Mouse (Mus musculus) heart, embryonic 15.5 days (tissue): Measurements from ENCODE around the gene St6galnac1. TPM values are rescaled to one million over a fixed set of nuclear protein-coding genes. Genes with fewer than 3 reads are reported as not detected.

Source experiments
- ATAC-seq: fragments of 200-750 bp; cut with Nextera tagmentation; replicated peaks from 2 replicates; pipeline ENCODE4 v1.8.0; 2017; ENCODE audit warnings: low read depth, moderate TSS enrichment; ENCODE audit not compliant: insufficient number of reproducible peaks, insufficient read depth, low FRiP score
- H3K27ac ChIP-seq: fragments of 300-500 bp; sonication (generic); 2 replicates; pipeline ENCODE4 v1.5.1; 2015; ENCODE audit warnings: mild to moderate bottlenecking, inconsistent platforms
- H3K27me3 ChIP-seq: fragments of 300-500 bp; sonication (generic); 2 replicates; pipeline ENCODE4 v1.6.1; 2015; ENCODE audit warnings: inconsistent platforms
- H3K36me3 ChIP-seq: fragments of 300-500 bp; sonication (generic); 2 replicates; pipeline ENCODE4 v1.6.1; 2015; ENCODE audit warnings: mild to moderate bottlenecking, inconsistent platforms
- H3K4me1 ChIP-seq: fragments of 300-500 bp; sonication (generic); replicated peaks from 2 replicates; pipeline ENCODE4 v1.6.1; 2015; ENCODE audit warnings: inconsistent platforms
- H3K4me2 ChIP-seq: fragments of 300-500 bp; sonication (generic); 2 replicates; pipeline ENCODE4 v1.6.1; 2015; ENCODE audit warnings: inconsistent platforms, mild to moderate bottlenecking, moderate library complexity
- H3K4me3 ChIP-seq: fragments of 300-500 bp; sonication (generic); 2 replicates; pipeline ENCODE4 v1.5.1; 2015; ENCODE audit warnings: mild to moderate bottlenecking, inconsistent platforms
- H3K9ac ChIP-seq: fragments of 300-500 bp; sonication (generic); 2 replicates; pipeline ENCODE4 v1.6.1; 2015; ENCODE audit warnings: mild to moderate bottlenecking, inconsistent platforms
- H3K9me3 ChIP-seq: fragments of 300-500 bp; sonication (generic); replicated peaks from 2 replicates; pipeline ENCODE4 v1.6.1; 2016; ENCODE audit warnings: inconsistent platforms
- WGBS: fragments of 180-500 bp; shearing (Covaris S2); methylation state at CpG from one replicate; pipeline ENCODE4 v1.1.7; 2015; ENCODE audit warnings: mixed read lengths; 5-methylcytosine and 5-hydroxymethylcytosine counted together
- polyA plus RNA-seq: library from polyadenylated mRNA; unstranded; fragments of >200 nt; fragmentation: Nextera tagmentation; extraction: Ambion mirVana; gene quantifications from 2 replicates; pipeline ENCODE4 v1.2.1, GENCODE M21; 2015

The St6galnac1 gene
- polyA plus RNA-seq, 1 experiment from 2014 or later = not detected

DNA sequence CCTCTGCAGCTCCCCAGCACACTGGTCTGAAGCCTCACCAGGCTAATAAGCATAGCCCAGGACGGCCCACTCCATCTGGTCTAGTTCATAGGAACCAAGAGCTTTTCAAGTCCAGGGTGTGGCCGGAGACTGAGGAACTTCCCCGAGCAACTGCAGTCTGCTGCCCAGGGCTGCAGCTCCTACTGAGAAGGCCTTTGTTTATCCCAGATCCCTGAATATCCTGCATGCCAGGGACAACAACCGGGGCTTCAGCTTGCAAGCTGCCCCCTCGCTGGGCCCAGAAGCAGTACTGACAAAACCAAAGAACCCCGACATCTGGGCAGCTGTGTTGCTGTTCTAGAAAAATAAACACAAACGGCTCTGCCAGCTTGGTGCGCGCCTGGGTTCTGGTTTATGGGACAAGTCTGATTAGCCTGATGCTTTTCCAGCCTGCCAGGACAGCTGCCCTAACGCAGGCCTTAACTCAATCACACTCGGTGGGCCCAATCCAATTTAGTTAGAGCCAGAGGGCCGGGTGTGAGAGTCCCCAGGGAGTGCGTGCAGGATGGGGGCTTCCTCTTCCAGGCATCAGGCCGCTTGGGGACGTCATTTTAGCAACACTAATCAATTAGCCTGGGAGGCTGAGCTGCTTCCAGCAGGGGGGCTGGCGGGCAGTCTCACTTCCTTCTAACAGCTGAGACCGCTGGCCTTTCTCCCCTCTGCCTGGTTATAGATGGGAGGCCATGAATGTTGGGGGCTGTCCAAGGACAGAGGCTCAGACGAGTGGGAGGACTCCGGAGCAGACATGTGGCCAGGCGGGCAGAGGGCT is 39.0 kb upstream of the St6galnac1 start:
- H3K9me3 ChIP-seq = no peaks in the 10 kb centered on the region
- H3K4me2 ChIP-seq = peak overlapping the region; percentile 21
- peak overlapping the region; percentile 86 for H3K27ac ChIP-seq
- no peaks in the 10 kb centered on the region for H3K36me3 ChIP-seq
- H3K4me1 ChIP-seq = peaks cover 64% of the 10 kb centered on the region
- WGBS = 30% methylated on average over 20 of the region's 20 CpGs
- peak; percentile 32; the same call in 1 of the 2 replicates for ATAC-seq
- H3K9ac ChIP-seq = no peak overlapping the region
- H3K27me3 ChIP-seq = no peaks in the 10 kb centered on the region
- H3K4me3 ChIP-seq = no peak overlapping the region

DNA sequence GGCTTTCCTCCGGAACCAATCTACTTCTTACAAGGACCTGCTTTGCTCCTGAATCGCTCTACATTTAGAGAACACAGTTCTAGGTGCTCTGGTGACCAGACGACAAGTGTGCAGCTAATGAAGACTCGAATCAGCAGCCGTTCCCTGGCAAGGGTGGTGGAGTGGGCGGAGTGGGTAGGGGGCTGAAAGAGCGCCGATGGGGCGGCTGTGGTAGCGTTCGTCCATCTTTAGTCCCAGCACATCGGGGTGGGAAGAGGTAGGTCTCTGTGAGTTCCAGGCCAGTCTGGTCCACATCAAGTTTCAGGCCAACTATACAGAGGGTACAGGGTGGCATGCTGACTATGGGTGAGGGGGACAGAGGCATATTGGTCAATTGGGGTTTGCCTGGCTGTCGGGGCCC is 38.3 kb upstream of the St6galnac1 start:
- Histone ChIP-seq H3K4me3 (no peak overlapping the region), H3K27me3 (no peaks in the 10 kb centered on the region), H3K36me3 (no peaks in the 10 kb centered on the region), H3K9me3 (no peaks in the 10 kb centered on the region), H3K4me2 (no peak overlapping the region), H3K4me1 (peaks cover 57% of the 10 kb centered on the region), H3K27ac (peak overlapping the region; percentile 86), H3K9ac (no peak overlapping the region)
- no peak for ATAC-seq
- 78% methylated on average over 13 of the region's 13 CpGs for WGBS

DNA sequence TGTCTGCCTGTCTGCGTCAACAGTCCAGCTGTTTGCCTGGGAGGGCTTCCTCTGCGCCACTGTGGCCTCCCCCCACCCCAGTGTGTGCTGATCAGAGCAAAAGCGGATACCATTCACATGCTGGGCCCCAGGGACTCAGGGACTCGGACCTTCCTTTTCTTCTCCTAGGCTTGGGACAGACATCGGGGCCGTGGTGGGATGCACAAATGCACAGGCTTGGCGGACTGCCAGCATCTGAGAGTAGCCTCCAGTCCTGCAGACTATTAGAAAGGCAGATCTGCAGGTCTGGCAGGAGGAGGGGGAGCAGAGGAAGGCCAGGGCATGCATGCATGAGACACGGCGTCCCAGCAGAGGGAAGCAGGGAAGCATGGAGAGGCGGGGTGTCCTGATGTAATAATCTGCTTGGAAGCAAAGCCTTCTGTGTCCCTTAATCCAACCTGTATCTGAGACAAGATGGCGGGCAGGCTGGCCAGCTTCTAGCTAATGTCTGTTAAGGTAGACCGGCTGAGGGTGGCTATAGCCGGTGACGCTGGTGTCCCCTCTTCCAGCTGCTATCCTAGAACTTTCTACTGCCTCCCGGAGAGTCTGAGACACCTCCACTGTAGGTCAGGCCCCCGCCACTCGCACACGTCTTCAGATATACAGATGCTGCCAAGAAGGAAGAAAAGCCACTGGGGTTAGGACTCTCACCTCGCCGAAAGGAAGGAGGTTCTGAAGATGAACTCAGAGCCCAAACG is 37.7 kb upstream of the St6galnac1 start:
- no peaks in the 10 kb centered on the region for H3K27me3 ChIP-seq
- 48% methylated on average over 21 of the region's 21 CpGs for WGBS
- no peaks in the 10 kb centered on the region for H3K36me3 ChIP-seq
- no peak overlapping the region for H3K9ac ChIP-seq
- 0 out of 2 replicates have a peak, but pooled peaks have one; percentile 4 for ATAC-seq
- peak overlapping the region; percentile 86 for H3K27ac ChIP-seq
- H3K4me3 ChIP-seq = no peak overlapping the region
- H3K9me3 ChIP-seq = no peaks in the 10 kb centered on the region
- H3K4me1 ChIP-seq = peaks cover 57% of the 10 kb centered on the region
- no peak overlapping the region for H3K4me2 ChIP-seq

DNA sequence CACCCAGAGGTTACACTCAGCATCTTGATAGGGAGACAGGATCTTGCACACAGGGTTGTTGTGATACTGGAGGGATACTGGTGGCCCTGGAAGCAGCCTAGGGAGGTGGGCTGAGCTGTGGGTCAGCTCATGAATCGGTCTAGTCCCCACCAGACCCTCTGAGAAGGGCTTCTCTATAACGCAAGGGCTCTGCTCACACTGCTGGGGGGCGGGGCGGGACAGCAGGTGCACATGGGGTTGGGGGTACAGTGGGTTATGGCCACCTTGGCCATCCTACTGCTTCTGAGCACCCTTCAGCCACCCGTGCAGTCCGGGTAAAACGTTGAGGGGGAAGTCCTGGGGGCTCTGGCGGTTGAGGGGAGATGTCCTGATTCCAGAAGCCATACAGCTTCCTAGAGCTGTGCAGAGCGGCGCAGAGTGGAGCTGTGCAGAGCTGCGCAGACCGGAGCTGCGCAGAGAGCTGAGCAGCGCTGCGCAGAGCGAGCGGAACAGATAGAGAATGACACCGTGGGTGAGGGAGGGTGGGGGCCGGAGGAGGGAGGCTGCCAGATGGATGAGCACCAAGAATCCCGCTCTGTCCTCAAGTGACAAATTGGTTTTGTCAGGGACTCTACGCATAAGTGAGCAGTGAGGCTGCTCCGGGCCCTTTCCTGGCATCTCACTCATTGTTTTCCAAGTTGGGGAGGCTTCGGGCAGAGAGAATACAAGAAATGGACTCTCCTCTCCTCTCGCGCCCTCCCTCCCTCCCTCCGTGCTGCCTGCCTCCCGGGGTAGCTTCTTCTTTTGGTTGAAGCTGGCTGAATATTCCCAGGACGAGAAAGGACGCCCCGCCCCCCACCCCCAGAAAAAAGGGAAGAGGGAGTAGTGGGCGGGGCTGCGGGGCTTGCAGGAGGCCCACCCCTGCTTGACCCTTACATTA is 35.9 kb upstream of the St6galnac1 start:
- Histone ChIP-seq H3K36me3 (no peaks in the 10 kb centered on the region), H3K27ac (peak overlapping the region; percentile 75), H3K4me3 (peak overlapping the region; percentile 48), H3K9me3 (no peaks in the 10 kb centered on the region), H3K9ac (peak overlapping the region; percentile 56), H3K4me2 (peak overlapping the region; percentile 83), H3K27me3 (no peaks in the 10 kb centered on the region), H3K4me1 (peaks cover 60% of the 10 kb centered on the region)
- 9% methylated on average over 31 of the region's 32 CpGs for WGBS
- ATAC-seq = peak; percentile 73

DNA sequence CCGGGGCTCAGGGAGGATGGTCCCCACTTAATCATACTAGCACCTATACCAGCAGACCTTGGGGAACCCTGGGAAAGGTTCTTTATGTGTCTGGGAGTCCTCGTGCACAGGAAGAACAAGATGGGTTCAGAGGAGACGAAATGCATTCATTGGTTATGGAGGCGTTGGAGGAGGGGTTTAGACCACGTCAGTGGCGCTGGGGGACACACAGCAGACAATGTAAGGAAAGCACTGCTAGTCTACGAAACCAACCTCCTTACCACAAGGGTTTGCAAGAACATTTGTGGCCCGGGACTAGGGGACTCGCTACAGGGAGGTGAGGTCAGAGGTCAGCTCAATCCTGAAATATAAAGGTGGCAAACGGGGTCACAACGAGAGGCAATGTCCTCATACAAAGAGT is 35.2 kb upstream of the St6galnac1 start:
- no peaks in the 10 kb centered on the region for H3K27me3 ChIP-seq
- ATAC-seq = no peak
- H3K4me1 ChIP-seq = peaks cover 59% of the 10 kb centered on the region
- 0 out of 2 replicates have a peak overlapping the region, but pooled peaks have one; percentile 28 for H3K9ac ChIP-seq
- H3K9me3 ChIP-seq = no peaks in the 10 kb centered on the region
- H3K4me3 ChIP-seq = no peak overlapping the region
- H3K4me2 ChIP-seq = no peak overlapping the region; the same call in 1 of the 2 replicates
- 82% methylated on average over 11 of the region's 11 CpGs for WGBS
- no peaks in the 10 kb centered on the region for H3K36me3 ChIP-seq
- H3K27ac ChIP-seq = no peak overlapping the region

DNA sequence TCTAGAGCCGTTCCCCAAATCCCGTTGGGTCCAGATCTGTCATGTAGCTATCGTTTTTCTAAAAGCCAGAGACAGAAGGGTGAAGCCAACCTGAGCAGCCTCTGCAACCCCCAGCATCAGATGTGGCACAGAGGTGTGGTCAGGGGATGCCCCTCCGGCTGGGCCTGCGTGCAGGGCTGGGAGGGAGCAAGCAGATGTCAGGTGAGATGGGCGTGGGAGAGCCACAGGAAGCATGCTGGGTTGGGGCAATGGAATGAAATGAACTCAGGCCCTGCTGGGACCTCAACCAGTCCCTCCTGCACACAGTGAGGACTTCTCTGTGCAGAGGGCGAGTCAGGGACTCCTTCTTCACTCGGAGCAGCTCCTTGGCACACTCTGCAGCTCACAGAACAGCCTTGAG is 34.2 kb upstream of the St6galnac1 start:
- Histone ChIP-seq H3K9me3 (no peaks in the 10 kb centered on the region), H3K4me3 (no peak overlapping the region), H3K27me3 (no peaks in the 10 kb centered on the region), H3K36me3 (no peaks in the 10 kb centered on the region), H3K4me1 (peaks cover 50% of the 10 kb centered on the region), H3K9ac (no peak overlapping the region), H3K4me2 (no peak overlapping the region), H3K27ac (no peak overlapping the region)
- no peak for ATAC-seq
- WGBS = 71% methylated on average over 8 of the region's 8 CpGs

DNA sequence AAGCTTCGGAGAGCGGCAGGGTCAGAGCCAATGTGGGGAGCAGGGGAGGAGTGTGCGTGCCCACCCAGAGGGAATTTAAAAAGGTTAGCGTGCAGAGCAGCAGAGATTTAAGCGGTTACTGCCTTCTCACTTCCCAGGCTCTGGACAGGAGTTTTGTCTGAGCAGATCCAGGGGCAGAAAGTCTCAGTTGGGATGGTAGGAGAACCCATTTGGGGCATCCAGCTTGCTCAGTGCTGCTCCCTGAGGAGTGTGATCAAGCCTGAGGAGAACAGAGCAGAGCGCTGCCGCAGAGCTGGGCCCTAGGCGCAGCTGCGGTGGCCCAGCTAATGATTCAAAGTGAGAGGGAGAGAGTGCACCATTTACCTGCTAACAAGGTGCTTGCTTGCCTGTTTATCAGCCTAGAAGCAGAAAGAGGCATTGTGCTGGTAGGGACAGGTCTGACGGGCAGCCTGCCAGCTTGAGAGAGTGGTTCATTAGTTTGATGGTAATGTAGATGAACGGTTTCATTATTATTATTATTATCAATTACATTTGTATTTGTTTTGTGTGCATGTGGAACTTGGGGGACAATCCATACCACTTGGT is 33.6 kb upstream of the St6galnac1 start:
- Histone ChIP-seq H3K27me3 (no peaks in the 10 kb centered on the region), H3K4me1 (peaks cover 44% of the 10 kb centered on the region), H3K9me3 (no peaks in the 10 kb centered on the region), H3K4me3 (no peak overlapping the region), H3K9ac (no peak overlapping the region), H3K4me2 (no peak overlapping the region), H3K36me3 (no peaks in the 10 kb centered on the region), H3K27ac (no peak overlapping the region)
- ATAC-seq = no peak
- WGBS = 79% methylated on average over 11 of the region's 11 CpGs

DNA sequence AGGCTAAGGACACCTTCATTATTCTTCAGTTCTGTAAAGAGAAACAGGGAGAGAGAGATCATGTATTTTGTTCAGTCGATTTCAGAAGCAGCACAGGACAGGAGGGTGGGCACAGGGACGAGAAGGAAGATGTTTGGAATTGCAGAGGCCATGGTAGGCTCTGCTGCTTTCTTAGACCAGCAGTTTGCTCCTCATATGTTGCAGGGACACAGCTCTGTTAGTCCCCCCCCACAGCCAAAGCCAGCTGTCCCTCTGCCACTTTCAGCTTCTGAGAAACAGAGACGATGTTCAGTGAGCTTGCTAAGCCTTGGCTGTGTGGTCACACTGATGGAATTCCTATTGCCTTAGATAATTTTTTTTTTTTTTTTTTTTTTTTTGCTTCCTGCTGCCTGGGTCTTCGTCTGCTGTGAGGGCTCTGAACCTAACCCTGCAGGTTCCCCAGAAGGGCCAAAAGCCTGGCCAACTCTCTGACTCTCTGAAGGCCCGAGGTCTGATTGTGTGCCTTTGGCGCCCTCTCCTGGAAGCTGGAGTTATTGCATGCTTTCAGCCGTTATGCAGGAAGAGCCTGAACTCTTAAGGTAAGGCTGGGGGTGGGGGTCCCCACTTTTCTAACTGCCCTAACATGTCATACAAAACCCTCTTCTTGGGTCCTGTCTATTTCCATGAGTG is 32.8 kb upstream of the St6galnac1 start:
- no peak overlapping the region for H3K4me3 ChIP-seq
- ATAC-seq = 0 out of 2 replicates have a peak, but pooled peaks have one; percentile 27
- 20% methylated on average over 7 of the region's 7 CpGs for WGBS
- H3K27ac ChIP-seq = peak overlapping the region; percentile 67
- peaks cover 35% of the 10 kb centered on the region for H3K4me1 ChIP-seq
- H3K27me3 ChIP-seq = no peaks in the 10 kb centered on the region
- H3K9me3 ChIP-seq = no peaks in the 10 kb centered on the region
- no peak overlapping the region for H3K4me2 ChIP-seq
- H3K9ac ChIP-seq = no peak overlapping the region
- no peaks in the 10 kb centered on the region for H3K36me3 ChIP-seq

DNA sequence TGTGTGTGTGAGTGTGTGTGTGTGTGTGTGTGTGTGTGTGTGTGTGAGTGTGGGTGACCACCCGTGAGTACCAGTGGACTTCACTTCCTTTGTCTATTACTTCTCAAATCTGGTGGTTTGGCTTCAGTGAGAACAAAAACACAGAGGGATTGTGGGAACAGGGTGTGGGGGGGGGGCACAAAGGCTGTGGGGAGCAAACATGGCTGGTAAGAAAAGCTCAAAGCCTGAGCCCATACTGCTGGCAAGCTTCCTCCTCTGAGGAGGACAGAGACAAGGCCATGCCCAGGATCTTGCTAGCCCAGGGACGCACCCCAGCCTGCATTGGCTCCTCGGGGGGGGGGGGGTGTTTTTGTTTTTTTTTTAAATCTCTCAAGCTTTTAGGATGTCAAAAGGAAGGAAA is 32.2 kb upstream of the St6galnac1 start:
- Histone ChIP-seq H3K4me3 (no peak overlapping the region), H3K36me3 (no peaks in the 10 kb centered on the region), H3K4me2 (no peak overlapping the region), H3K27me3 (no peaks in the 10 kb centered on the region), H3K4me1 (peaks cover 30% of the 10 kb centered on the region), H3K27ac (peak overlapping the region; percentile 67), H3K9me3 (no peaks in the 10 kb centered on the region), H3K9ac (no peak overlapping the region)
- 74% methylated on average over 3 of the region's 3 CpGs for WGBS
- ATAC-seq = no peak

DNA sequence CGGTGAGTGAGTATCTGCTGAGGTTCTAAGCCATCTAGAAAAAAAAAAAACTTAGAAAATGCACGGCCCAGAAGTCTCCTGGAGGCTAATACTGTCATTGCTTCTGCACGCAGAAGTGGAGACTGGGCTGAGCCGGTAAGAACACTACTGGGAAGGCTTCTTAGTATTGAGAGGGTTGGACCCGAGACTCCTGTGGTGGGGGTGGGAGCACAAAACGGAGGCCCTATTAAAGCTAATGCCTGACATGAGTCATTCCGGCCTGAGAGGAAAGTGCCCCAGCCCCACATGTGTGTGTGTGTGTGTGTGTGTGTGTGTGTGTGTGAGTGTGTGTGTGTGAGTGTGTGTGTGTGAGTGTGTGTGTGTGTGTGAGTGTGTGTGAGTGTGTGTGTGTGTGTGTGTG is 31.8 kb upstream of the St6galnac1 start:
- Histone ChIP-seq H3K27me3 (no peaks in the 10 kb centered on the region), H3K9me3 (no peaks in the 10 kb centered on the region), H3K4me2 (no peak overlapping the region), H3K36me3 (no peaks in the 10 kb centered on the region), H3K4me1 (peaks cover 26% of the 10 kb centered on the region), H3K27ac (peak overlapping the region; percentile 67), H3K4me3 (no peak overlapping the region), H3K9ac (no peak overlapping the region)
- 47% methylated on average over 7 of the region's 7 CpGs for WGBS
- ATAC-seq = no peak
